Mouse (Mus musculus): ENCODE measurements around the gene Xrcc5. TPM values are rescaled to one million over a fixed set of nuclear protein-coding genes. Genes with fewer than 3 reads are reported as not detected.

The Xrcc5 gene
- polyA plus RNA-seq, 1 experiment = 25.0 TPM

DNA sequence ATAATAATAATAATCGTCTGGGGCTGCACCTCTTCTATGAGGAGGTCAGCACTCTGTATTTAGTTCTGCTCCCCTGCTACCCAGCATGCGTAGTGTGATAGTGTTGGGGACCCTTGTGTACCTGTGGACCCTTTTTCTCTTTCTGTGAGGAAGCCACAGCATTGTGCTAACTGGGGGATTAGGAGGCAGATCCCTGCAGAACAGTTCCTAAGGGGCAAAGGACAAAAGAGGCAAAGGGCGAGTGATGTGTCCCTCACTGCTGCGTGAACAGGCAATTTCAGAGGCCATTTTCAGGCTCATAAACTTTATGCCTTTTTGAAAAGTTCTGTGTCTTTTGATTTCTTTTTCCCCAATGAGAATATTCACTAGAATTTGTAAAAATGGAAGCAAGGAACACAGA, 66.8 kb downstream of the Xrcc5 start:
- Histone ChIP-seq H3ac (ENCODE audit: control insufficient read depth, insufficient read length, low read depth) (no peak overlapping the region), H3K79me2 (ENCODE audit: control insufficient read depth, insufficient read depth) (no peaks in the 10 kb centered on the region), H3K27me3 (ENCODE audit: control insufficient read depth, insufficient read depth, insufficient read length) (no peaks in the 10 kb centered on the region), H3K79me3 (ENCODE audit: low read depth) (no peaks in the 10 kb centered on the region), H3K4me3 (ENCODE audit: insufficient read depth, poor library complexity, severe bottlenecking) (no peak overlapping the region), H3K36me3 (ENCODE audit: control insufficient read depth, insufficient read depth) (peaks cover 3% of the 10 kb centered on the region)
- TF ChIP-seq MAX (IDR thresholded peaks at IDR 0.05) = no peak
- TF ChIP-seq FOSL1 (IDR thresholded peaks at IDR 0.05; ENCODE audit: insufficient read depth, low read length, poor library complexity, severe bottlenecking) = no peak
- no peak for TF ChIP-seq CEBPB (IDR thresholded peaks at IDR 0.05; ENCODE audit: low read depth)
- TF ChIP-seq CTCF (IDR thresholded peaks at IDR 0.05; ENCODE audit: control insufficient read depth, insufficient read depth, insufficient read length) = no peak

DNA sequence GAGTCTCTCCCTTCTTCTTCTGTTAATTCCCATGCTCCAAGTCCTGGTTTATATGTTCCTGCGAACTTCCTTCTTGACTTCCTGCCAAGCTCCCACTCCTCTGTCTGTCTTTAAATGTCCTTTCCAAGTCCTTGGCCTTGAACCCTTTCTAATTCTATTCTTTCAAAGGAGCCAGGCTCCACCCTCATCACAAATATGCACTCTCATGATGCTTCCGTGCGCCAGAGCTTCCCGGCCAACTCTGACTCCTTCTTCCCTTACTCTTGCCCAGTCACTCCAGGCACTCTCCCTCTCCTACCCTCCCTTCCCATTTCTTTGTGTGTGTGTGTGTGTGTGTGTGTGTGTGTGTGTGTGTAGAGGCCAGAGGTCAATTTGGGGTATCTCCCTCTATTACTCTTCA, 70.9 kb downstream of the Xrcc5 start:
- no peaks in the 10 kb centered on the region for H3K79me3 ChIP-seq (ENCODE audit: low read depth)
- H3K79me2 ChIP-seq (ENCODE audit: control insufficient read depth, insufficient read depth) = no peaks in the 10 kb centered on the region
- H3K4me3 ChIP-seq (ENCODE audit: insufficient read depth, poor library complexity, severe bottlenecking) = no peak overlapping the region
- no peak overlapping the region for H3ac ChIP-seq (ENCODE audit: control insufficient read depth, insufficient read length, low read depth)
- TF ChIP-seq MYOG (IDR thresholded peaks at IDR 0.05; ENCODE audit: control insufficient read depth, extremely low read depth, insufficient read length) = no peak
- TF ChIP-seq CTCF (IDR thresholded peaks at IDR 0.05; ENCODE audit: control insufficient read depth, insufficient read depth, insufficient read length) = no peak
- TF ChIP-seq MAX (IDR thresholded peaks at IDR 0.05) = no peak
- no peak for TF ChIP-seq MYOD1 (IDR thresholded peaks at IDR 0.05; ENCODE audit: control insufficient read depth, insufficient read length, low read depth)
- no peak for TF ChIP-seq FOSL1 (IDR thresholded peaks at IDR 0.05; ENCODE audit: insufficient read depth, low read length, poor library complexity, severe bottlenecking)
- TF ChIP-seq USF1 (IDR thresholded peaks at IDR 0.05; ENCODE audit: low read depth) = no peak
- TF ChIP-seq CEBPB (IDR thresholded peaks at IDR 0.05; ENCODE audit: low read depth) = no peak
- peaks cover 5% of the 10 kb centered on the region for H3K36me3 ChIP-seq (ENCODE audit: control insufficient read depth, insufficient read depth)
- H3K27me3 ChIP-seq (ENCODE audit: control insufficient read depth, insufficient read depth, insufficient read length) = no peaks in the 10 kb centered on the region

DNA sequence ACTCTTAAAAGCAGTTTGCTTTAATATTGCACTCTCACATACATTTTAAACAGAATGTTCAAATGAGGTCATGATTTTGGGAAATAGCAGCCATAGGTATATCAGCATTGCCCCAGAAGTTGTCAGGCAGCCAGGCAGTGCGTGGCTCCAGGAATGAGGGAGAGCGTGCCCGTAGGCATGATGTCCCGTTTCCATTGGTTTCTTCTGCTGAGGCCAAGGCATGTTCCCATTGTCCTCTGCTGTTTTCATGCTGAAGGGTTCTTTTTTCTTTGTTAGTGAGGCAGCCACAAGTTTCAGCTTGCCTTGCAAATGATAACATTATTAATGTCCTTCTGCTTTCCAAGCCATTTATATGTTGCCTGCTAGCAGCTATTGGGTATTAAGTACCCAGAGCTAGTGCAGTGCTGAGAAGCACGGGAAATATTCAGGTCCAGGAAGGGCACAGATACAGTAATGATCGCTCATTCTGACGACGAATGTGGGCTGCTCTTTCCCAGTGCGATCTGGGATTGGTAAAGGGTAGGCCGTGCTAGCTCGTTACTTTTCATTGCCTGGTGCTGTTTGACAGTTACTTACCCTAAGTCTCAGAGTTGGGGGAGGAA, 72.6 kb downstream of the Xrcc5 start:
- H3K79me3 ChIP-seq (ENCODE audit: low read depth) = no peaks in the 10 kb centered on the region
- no peaks in the 10 kb centered on the region for H3K27me3 ChIP-seq (ENCODE audit: control insufficient read depth, insufficient read depth, insufficient read length)
- H3K4me3 ChIP-seq (ENCODE audit: insufficient read depth, poor library complexity, severe bottlenecking) = no peak overlapping the region
- TF ChIP-seq MYOG (IDR thresholded peaks at IDR 0.05; ENCODE audit: control insufficient read depth, extremely low read depth, insufficient read length) (no peak), FOSL1 (IDR thresholded peaks at IDR 0.05; ENCODE audit: insufficient read depth, low read length, poor library complexity, severe bottlenecking) (no peak), CTCF (IDR thresholded peaks at IDR 0.05; ENCODE audit: control insufficient read depth, insufficient read depth, insufficient read length) (no peak), CEBPB (IDR thresholded peaks at IDR 0.05; ENCODE audit: low read depth) (no peak), USF1 (IDR thresholded peaks at IDR 0.05; ENCODE audit: low read depth) (no peak), MAX (IDR thresholded peaks at IDR 0.05) (no peak), MYOD1 (IDR thresholded peaks at IDR 0.05; ENCODE audit: control insufficient read depth, insufficient read length, low read depth) (no peak)
- no peak overlapping the region for H3ac ChIP-seq (ENCODE audit: control insufficient read depth, insufficient read length, low read depth)
- H3K36me3 ChIP-seq (ENCODE audit: control insufficient read depth, insufficient read depth) = peaks cover 5% of the 10 kb centered on the region
- no peaks in the 10 kb centered on the region for H3K79me2 ChIP-seq (ENCODE audit: control insufficient read depth, insufficient read depth)

DNA sequence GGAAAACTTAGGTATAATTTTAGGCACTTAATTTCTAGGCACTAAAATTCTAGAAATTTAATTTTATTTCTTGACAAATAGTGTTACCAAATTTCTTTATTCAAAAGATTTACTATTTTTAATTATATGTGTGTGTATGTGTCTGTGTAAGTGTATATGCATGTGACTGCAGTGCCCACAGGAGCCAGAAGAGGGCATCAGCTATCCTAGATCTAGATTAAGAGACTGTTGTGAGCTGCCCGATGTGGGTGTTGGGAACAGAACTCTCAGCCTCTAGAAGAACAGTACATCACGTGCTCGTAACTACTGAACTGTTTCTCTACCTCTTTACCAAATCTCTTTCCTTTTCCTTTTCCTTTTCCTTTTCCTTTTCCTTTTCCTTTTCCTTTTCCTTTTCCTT, 73.3 kb downstream of the Xrcc5 start:
- peaks cover 5% of the 10 kb centered on the region for H3K36me3 ChIP-seq (ENCODE audit: control insufficient read depth, insufficient read depth)
- H3K4me3 ChIP-seq (ENCODE audit: insufficient read depth, poor library complexity, severe bottlenecking) = no peak overlapping the region
- H3K79me3 ChIP-seq (ENCODE audit: low read depth) = no peaks in the 10 kb centered on the region
- TF ChIP-seq FOSL1 (IDR thresholded peaks at IDR 0.05; ENCODE audit: insufficient read depth, low read length, poor library complexity, severe bottlenecking) (no peak), MYOG (IDR thresholded peaks at IDR 0.05; ENCODE audit: control insufficient read depth, extremely low read depth, insufficient read length) (no peak), USF1 (IDR thresholded peaks at IDR 0.05; ENCODE audit: low read depth) (no peak), CTCF (IDR thresholded peaks at IDR 0.05; ENCODE audit: control insufficient read depth, insufficient read depth, insufficient read length) (no peak), MAX (IDR thresholded peaks at IDR 0.05) (no peak), CEBPB (IDR thresholded peaks at IDR 0.05; ENCODE audit: low read depth) (no peak), MYOD1 (IDR thresholded peaks at IDR 0.05; ENCODE audit: control insufficient read depth, insufficient read length, low read depth) (no peak)
- H3ac ChIP-seq (ENCODE audit: control insufficient read depth, insufficient read length, low read depth) = no peak overlapping the region
- H3K79me2 ChIP-seq (ENCODE audit: control insufficient read depth, insufficient read depth) = no peaks in the 10 kb centered on the region
- no peaks in the 10 kb centered on the region for H3K27me3 ChIP-seq (ENCODE audit: control insufficient read depth, insufficient read depth, insufficient read length)

DNA sequence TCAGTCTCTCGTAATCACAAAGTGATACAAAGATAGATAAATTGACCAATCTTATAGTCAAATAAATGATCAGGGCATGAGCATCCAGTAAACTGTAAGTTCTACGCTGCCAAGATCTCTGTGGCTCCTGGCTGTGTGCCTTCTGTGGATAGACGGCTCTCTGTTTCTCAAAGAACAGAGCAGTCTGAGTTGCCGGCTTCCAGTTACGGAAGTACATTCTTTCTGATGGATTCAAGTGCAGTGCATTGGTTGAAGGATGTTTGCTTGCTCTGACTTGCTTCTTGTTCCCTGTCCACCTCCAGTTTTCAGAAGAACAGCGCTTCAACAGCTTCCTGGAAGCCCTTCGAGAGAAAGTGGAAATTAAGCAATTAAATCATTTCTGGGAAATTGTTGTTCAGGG, 75.8 kb downstream of the Xrcc5 start:
- Histone ChIP-seq H3K27me3 (ENCODE audit: control insufficient read depth, insufficient read depth, insufficient read length) (no peaks in the 10 kb centered on the region), H3K79me3 (ENCODE audit: low read depth) (no peaks in the 10 kb centered on the region), H3K36me3 (ENCODE audit: control insufficient read depth, insufficient read depth) (peaks cover 5% of the 10 kb centered on the region), H3ac (ENCODE audit: control insufficient read depth, insufficient read length, low read depth) (no peak overlapping the region), H3K4me3 (ENCODE audit: insufficient read depth, poor library complexity, severe bottlenecking) (no peak overlapping the region), H3K79me2 (ENCODE audit: control insufficient read depth, insufficient read depth) (no peaks in the 10 kb centered on the region)
- TF ChIP-seq FOSL1 (IDR thresholded peaks at IDR 0.05; ENCODE audit: insufficient read depth, low read length, poor library complexity, severe bottlenecking) (no peak), MAX (IDR thresholded peaks at IDR 0.05) (no peak), MYOD1 (IDR thresholded peaks at IDR 0.05; ENCODE audit: control insufficient read depth, insufficient read length, low read depth) (no peak), MYOG (IDR thresholded peaks at IDR 0.05; ENCODE audit: control insufficient read depth, extremely low read depth, insufficient read length) (no peak), CTCF (IDR thresholded peaks at IDR 0.05; ENCODE audit: control insufficient read depth, insufficient read depth, insufficient read length) (no peak), CEBPB (IDR thresholded peaks at IDR 0.05; ENCODE audit: low read depth) (no peak), USF1 (IDR thresholded peaks at IDR 0.05; ENCODE audit: low read depth) (no peak)

DNA sequence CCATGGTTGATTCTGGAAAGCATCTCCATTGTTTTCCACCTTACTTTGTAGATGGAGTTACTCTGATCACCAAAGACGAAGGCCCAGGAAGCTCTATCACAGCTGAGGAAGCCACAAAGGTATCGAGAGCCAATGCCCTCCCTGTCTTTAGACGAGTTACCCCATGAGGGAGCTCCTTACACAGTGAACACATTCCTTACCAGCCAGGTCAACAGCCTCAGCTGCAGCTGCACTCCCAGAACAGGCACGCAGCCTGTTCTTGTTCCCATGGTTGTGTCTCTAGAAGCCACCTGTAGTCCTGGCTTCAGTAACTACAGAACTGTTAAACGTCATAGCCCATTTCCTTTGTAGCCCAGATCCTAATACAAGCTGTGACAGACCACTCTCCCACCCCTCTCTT, 76.4 kb downstream of the Xrcc5 start:
- Histone ChIP-seq H3K27me3 (ENCODE audit: control insufficient read depth, insufficient read depth, insufficient read length) (no peaks in the 10 kb centered on the region), H3ac (ENCODE audit: control insufficient read depth, insufficient read length, low read depth) (no peak overlapping the region), H3K4me3 (ENCODE audit: insufficient read depth, poor library complexity, severe bottlenecking) (no peak overlapping the region), H3K36me3 (ENCODE audit: control insufficient read depth, insufficient read depth) (peaks cover 5% of the 10 kb centered on the region), H3K79me2 (ENCODE audit: control insufficient read depth, insufficient read depth) (no peaks in the 10 kb centered on the region), H3K79me3 (ENCODE audit: low read depth) (no peaks in the 10 kb centered on the region)
- TF ChIP-seq MYOG (IDR thresholded peaks at IDR 0.05; ENCODE audit: control insufficient read depth, extremely low read depth, insufficient read length) (no peak), MYOD1 (IDR thresholded peaks at IDR 0.05; ENCODE audit: control insufficient read depth, insufficient read length, low read depth) (no peak), MAX (IDR thresholded peaks at IDR 0.05) (no peak), CEBPB (IDR thresholded peaks at IDR 0.05; ENCODE audit: low read depth) (no peak), CTCF (IDR thresholded peaks at IDR 0.05; ENCODE audit: control insufficient read depth, insufficient read depth, insufficient read length) (no peak), USF1 (IDR thresholded peaks at IDR 0.05; ENCODE audit: low read depth) (no peak), FOSL1 (IDR thresholded peaks at IDR 0.05; ENCODE audit: insufficient read depth, low read length, poor library complexity, severe bottlenecking) (no peak)

Measured in C2C12 (cell line).